Mouse (Mus musculus) neural tube, embryonic 14.5 days (tissue): Measurements from ENCODE around the gene Vwa7. TPM values are rescaled to one million over a fixed set of nuclear protein-coding genes. Genes with fewer than 3 reads are reported as not detected.
"Not testable (repeated sequence)": the region's sequence is repeated elsewhere in the genome, so short reads cannot be mapped to it uniquely, and the experiment has no call there.

Experiments used
- ATAC-seq: fragments of 200-750 bp; cut with Nextera tagmentation; 2 replicates; pipeline ENCODE4 v1.8.0; 2017; ENCODE audit warnings: low read depth, mild to moderate bottlenecking, moderate TSS enrichment, moderate library complexity
- H3K27ac ChIP-seq: fragments of 300-500 bp; sonication (generic); 2 replicates; pipeline ENCODE4 v1.5.1; 2014; ENCODE audit warnings: low read depth, mild to moderate bottlenecking, control low read depth, low read length, moderate library complexity, mixed read lengths
- H3K27me3 ChIP-seq: fragments of 300-500 bp; sonication (generic); 2 replicates; pipeline ENCODE4 v1.6.1; 2014; ENCODE audit warnings: low read length; ENCODE audit not compliant: control insufficient read depth, insufficient read depth
- H3K36me3 ChIP-seq: fragments of 300-500 bp; sonication (generic); 2 replicates; pipeline ENCODE4 v1.6.1; 2014; ENCODE audit warnings: low read length, mixed read lengths; ENCODE audit not compliant: control insufficient read depth, insufficient read depth
- H3K4me1 ChIP-seq: fragments of 300-500 bp; sonication (generic); 2 replicates; pipeline ENCODE4 v1.6.1; 2014; ENCODE audit warnings: low read length; ENCODE audit not compliant: control insufficient read depth, insufficient read depth
- H3K4me2 ChIP-seq: fragments of 300-500 bp; sonication (generic); 2 replicates; pipeline ENCODE4 v1.6.1; 2014; ENCODE audit warnings: mild to moderate bottlenecking, low read depth, low read length, control low read depth
- H3K4me3 ChIP-seq: fragments of 300-500 bp; sonication (generic); 2 replicates; pipeline ENCODE4 v1.5.1; 2014; ENCODE audit warnings: low read depth, low read length, control low read depth, mixed read lengths
- H3K9ac ChIP-seq: fragments of 300-500 bp; sonication (generic); replicated peaks from 2 replicates; pipeline ENCODE4 v1.6.1; 2014; ENCODE audit warnings: low read depth, mild to moderate bottlenecking, control low read depth, low read length, mixed read lengths
- H3K9me3 ChIP-seq: fragments of 300-500 bp; sonication (generic); 2 replicates; pipeline ENCODE4 v1.6.1; 2016; ENCODE audit warnings: low read length; ENCODE audit not compliant: control insufficient read depth
- WGBS: fragments of 180-500 bp; shearing (Covaris S2); extraction: QIAGEN DNeasy Blood & Tissue Kit; methylation state at CpG from one replicate; pipeline ENCODE4 v1.1.7; 2014; 5-methylcytosine and 5-hydroxymethylcytosine counted together
- polyA plus RNA-seq: library from polyadenylated mRNA; unstranded; fragments of >200 nt; fragmentation: Nextera tagmentation; extraction: Ambion mirVana; gene quantifications from 2 replicates; pipeline ENCODE4 v1.2.1, GENCODE M21; 2014

Gene Vwa7
- polyA plus RNA-seq, 1 experiment from 2014 or later, result 0.11 TPM

DNA sequence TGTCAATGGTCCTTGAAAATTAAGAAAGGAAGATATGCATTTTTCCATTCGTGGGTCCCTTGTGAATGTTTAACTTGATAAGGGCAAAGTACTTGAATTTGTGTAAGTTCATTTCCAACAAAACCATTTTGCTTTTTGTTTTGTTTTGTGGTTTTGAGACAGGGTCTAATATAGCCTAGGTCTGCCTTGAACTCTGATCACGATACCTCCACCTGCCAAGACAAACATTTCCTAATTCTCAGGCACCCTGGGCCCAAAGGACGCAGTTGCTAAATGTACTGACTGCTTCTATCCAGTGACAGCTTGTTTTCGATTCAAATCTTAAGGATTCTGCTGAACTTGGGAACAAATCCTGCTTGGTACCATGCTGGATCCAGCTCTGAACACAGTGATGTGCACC, 36.7 kb upstream of the Vwa7 start:
- no peak for ATAC-seq
- 96% methylated on average over 4 of the region's 4 CpGs for WGBS
- H3K4me2 ChIP-seq, result no peak overlapping the region
- no peaks in the 10 kb centered on the region for H3K36me3 ChIP-seq
- no peak overlapping the region for H3K4me3 ChIP-seq
- H3K27ac ChIP-seq, result no peak overlapping the region
- H3K4me1 ChIP-seq, result peaks cover 13% of the 10 kb centered on the region; the same call in 1 of the 2 replicates
- H3K9me3 ChIP-seq, result no peaks in the 10 kb centered on the region
- no peaks in the 10 kb centered on the region for H3K27me3 ChIP-seq
- H3K9ac ChIP-seq, result no peak overlapping the region

DNA sequence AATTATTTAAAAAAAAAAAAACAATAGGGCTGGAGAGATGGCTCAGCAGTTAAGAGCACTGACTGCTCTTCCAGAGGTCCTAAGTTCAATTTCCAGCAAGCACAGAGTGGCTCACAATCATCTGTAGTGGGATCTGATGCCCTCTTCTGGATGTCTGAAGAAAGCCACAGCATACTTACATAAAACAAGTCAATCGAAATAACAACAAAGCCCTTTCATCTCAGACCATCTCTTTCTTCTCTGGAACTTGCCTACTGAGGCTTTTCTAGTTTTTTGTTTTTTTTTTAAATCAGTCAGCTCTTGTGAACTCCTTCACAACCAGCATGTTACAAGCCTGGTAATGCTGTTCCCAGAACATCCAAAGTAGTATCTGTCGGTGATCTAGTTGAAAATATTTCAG, 35.7 kb upstream of the Vwa7 start:
- Histone ChIP-seq H3K4me2 (peak overlapping the region; percentile 97), H3K36me3 (no peaks in the 10 kb centered on the region), H3K27me3 (no peaks in the 10 kb centered on the region), H3K9me3 (no peaks in the 10 kb centered on the region), H3K9ac (no peak overlapping the region; the same call in 1 of the 2 replicates), H3K27ac (no peak overlapping the region), H3K4me3 (peak overlapping the region; percentile 80), H3K4me1 (peaks cover 13% of the 10 kb centered on the region; the same call in 1 of the 2 replicates)
- no peak for ATAC-seq
- 17% methylated on average over 2 of the region's 2 CpGs for WGBS

DNA sequence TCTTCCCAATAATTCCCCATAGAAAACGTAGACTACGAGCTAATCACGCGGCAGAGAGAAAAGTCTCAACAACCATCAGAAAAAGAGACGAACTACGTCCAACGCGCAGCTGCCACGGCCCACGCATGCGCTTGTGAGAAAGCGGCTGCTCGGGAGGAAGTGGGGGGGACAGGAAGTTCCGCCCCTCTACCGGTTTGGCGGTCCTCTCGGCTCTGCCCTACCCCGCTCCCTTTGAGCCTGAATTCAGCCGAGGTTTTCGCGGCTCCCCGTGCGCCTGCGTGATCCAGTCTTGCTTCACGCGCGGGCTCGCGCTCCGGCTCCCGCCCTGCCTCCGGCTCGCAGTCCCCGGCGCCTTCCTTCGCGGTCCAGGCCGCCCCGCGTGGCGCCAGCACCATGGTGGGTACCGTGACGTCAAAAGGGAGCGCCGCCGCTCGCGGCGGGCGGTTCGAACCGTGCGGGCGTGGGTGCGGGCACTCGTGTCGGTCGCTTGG, 34.6 kb upstream of the Vwa7 start, which contains the start of gene Lsm2:
TSS of gene Lsm2 (plus strand) at position 173 of the 491 bp plus-strand sequence.
- peak within 1 kb of the TSS; percentile 81 for H3K9ac ChIP-seq
- H3K9me3 ChIP-seq, result no peaks in the 10 kb centered on the region
- H3K4me1 ChIP-seq, result peaks cover 13% of the 10 kb centered on the region; the same call in 1 of the 2 replicates
- peaks cover 8% of the 10 kb centered on the region for H3K36me3 ChIP-seq
- peak within 1 kb of the TSS; percentile 97 for H3K4me2 ChIP-seq
- peak; percentile 95 for ATAC-seq
- H3K27ac ChIP-seq, result peak within 1 kb of the TSS; percentile 97
- WGBS, result under 1% methylated on average over 58 of the region's 58 CpGs
- no peaks in the 10 kb centered on the region for H3K27me3 ChIP-seq
- peak within 1 kb of the TSS; percentile 80 for H3K4me3 ChIP-seq

DNA sequence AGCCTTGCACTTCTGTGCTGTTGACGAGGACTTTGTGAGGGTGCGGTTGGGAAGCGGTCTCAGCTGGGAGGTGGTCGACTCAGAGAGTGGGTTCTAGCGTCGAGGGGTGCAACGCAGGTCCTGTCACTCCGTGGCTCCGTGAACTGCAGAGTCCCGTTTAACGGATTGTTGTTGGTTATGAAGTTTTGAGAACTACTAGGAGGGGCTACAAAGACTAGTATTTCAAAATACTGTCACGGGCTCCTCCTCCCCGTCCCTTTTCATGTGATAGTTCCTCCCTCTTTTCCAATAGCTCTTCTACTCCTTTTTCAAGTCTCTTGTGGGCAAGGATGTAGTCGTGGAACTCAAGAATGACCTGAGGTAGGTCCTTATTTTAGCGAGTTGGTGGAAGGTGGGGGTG, 34.1 kb upstream of the Vwa7 start:
- H3K4me2 ChIP-seq, result peak overlapping the region; percentile 97
- H3K27me3 ChIP-seq, result no peaks in the 10 kb centered on the region
- H3K4me1 ChIP-seq, result peaks cover 13% of the 10 kb centered on the region; the same call in 1 of the 2 replicates
- H3K9ac ChIP-seq, result peak overlapping the region; percentile 81
- H3K9me3 ChIP-seq, result no peaks in the 10 kb centered on the region
- WGBS, result under 1% methylated on average over 15 of the region's 15 CpGs
- H3K4me3 ChIP-seq, result peak overlapping the region; percentile 80
- H3K27ac ChIP-seq, result peak overlapping the region; percentile 97; the same call in 1 of the 2 replicates
- peaks cover 8% of the 10 kb centered on the region for H3K36me3 ChIP-seq
- ATAC-seq, result no peak

DNA sequence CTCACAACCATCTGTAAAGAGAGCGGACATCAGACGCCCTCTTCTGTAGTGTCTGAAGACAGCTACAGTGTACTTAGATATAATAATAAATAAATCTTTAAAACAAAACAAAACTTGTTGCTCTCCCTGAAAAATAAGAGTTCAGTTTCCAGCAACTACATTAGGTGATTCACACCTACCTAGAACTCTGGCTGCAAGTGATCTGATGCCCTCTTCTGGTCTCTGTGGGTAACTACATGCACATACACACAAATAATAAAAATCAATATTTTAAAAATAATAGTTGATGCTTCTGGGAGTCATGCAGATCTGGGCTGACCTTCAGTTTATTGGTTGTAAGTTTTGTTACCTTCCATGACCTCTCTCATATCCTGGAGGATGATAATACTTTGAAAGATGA, 32.2 kb upstream of the Vwa7 start:
- no peaks in the 10 kb centered on the region for H3K27me3 ChIP-seq
- WGBS, result 80% methylated on average over 2 of the region's 2 CpGs
- H3K9me3 ChIP-seq, result no peaks in the 10 kb centered on the region
- H3K4me2 ChIP-seq, result no peak overlapping the region
- H3K9ac ChIP-seq, result no peak overlapping the region
- ATAC-seq, result no peak
- peaks cover 8% of the 10 kb centered on the region for H3K36me3 ChIP-seq
- no peak overlapping the region for H3K4me3 ChIP-seq
- H3K4me1 ChIP-seq, result peaks cover 13% of the 10 kb centered on the region; the same call in 1 of the 2 replicates
- H3K27ac ChIP-seq, result no peak overlapping the region

DNA sequence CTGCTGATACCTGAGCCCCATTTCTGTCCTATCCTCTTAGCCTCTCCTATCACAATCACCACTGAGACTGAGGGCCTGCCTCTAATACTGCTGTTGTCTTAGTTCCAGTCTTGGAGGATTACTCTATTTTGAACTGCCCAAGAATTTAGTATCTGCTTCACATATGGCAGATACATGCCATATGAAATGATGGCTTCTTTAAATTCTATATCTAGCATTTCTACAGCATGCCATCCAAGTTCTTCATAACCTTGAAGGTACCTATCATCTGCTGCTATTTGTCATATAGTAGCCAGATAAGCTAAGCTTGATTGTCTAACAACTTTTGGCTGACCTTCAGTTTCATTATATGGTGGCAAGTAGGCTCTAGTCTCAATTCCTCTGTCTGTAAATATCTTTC, 21.6 kb upstream of the Vwa7 start:
- Histone ChIP-seq H3K9ac (no peak overlapping the region), H3K4me1 (no peaks in the 10 kb centered on the region), H3K36me3 (no peaks in the 10 kb centered on the region), H3K4me2 (no peak overlapping the region), H3K9me3 (no peaks in the 10 kb centered on the region), H3K27me3 (no peaks in the 10 kb centered on the region), H3K27ac (no peak overlapping the region), H3K4me3 (no peak overlapping the region)
- no peak for ATAC-seq

DNA sequence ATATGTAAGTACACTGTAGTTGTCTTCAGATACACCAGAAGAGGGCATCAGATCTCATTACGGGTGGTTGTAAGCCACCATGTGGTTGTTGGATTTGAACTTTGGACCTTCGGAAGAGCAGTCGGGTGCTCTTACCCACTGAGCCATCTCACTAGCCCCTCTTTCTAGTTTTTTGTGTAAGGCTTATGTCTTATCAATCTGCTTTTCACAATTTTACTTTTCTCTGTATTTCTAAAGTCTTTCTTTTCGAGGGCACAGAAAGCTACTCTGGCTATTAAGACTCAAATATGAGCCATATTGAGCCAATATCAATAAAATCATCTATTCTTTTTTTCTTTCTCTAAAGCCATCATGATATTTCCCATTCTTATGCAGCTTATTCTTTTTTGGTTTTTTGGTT, 21.2 kb upstream of the Vwa7 start:
- not testable (repeated sequence) for ATAC-seq, H3K9ac ChIP-seq, H3K36me3 ChIP-seq, H3K4me2 ChIP-seq, H3K4me3 ChIP-seq, H3K27me3 ChIP-seq, H3K9me3 ChIP-seq, H3K27ac ChIP-seq, H3K4me1 ChIP-seq
- WGBS, result 95% methylated on average over 4 of the region's 4 CpGs

DNA sequence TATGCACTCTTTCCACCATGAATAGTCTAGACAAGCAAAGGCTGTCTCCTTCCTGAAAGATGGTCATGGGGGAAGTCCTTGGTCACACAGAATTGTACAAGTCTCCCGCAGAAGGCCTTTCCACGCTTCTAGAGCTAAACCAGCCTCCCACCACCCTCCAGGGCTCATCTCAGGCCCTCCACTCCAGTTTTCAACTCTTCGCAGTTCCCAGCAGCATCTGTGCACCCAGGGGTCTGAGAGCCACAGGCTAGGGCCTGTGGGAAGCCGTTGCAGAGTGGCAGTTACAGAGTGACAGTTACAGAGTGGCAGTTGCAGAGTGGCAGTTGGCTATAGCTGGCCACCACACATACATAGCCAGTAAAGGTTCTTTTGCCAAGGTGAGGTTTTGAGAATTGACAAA, 20.5 kb upstream of the Vwa7 start:
- not testable (repeated sequence) for H3K4me1 ChIP-seq, H3K4me2 ChIP-seq, H3K36me3 ChIP-seq, H3K9ac ChIP-seq, H3K27me3 ChIP-seq, H3K4me3 ChIP-seq, H3K9me3 ChIP-seq, H3K27ac ChIP-seq, ATAC-seq
- 91% methylated on average over 4 of the region's 4 CpGs for WGBS

DNA sequence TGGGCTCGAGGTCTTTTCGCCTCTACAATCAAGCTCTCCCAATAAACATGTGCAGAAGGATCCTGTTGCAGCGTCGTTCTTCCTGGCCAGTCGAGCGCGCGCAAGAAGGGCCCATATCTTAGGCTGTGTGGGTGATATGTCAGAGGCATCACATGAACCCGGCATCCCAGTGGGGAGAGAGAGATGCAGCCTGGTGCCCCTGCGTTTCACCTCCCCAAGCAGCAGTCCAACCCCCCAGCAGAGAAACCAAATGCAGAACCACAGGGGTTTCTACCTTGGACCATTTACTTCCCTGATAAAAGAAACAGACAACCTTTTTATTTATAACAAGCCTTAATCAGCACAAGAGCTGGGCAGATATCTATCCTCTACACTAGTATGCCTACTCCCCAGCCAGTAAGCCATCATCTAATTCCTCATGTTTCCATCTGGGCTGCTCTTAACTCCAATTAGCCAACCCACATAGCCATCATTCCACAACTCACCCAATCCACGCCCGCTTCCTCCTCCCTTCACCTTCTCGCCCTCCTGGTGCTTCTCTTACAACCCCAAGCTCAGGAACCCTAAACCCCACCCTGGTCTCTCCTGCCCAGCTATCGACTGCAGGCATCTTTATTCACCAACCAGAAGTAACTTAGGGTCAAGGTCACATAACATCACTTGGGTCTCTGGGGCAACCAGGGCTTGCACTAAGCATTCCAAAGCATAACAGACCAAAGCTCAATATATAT, 19.8 kb upstream of the Vwa7 start:
- no peak overlapping the region for H3K27ac ChIP-seq
- no peaks in the 10 kb centered on the region for H3K27me3 ChIP-seq
- no peak for ATAC-seq
- no peaks in the 10 kb centered on the region; the same call in 1 of the 2 replicates for H3K4me1 ChIP-seq
- H3K4me3 ChIP-seq, result no peak overlapping the region
- no peak overlapping the region for H3K9ac ChIP-seq
- no peak overlapping the region for H3K4me2 ChIP-seq
- no peaks in the 10 kb centered on the region for H3K36me3 ChIP-seq
- no peaks in the 10 kb centered on the region for H3K9me3 ChIP-seq
- WGBS, result 86% methylated on average over 12 of the region's 14 CpGs
